Mouse (Mus musculus): ENCODE measurements around the gene Rrnad1.

GRCm38 (mm10) chr3:87906981-87907857 is 23.3 kb downstream of the Rrnad1 start:
- no peak for TF ChIP-seq CTCF (IDR thresholded peaks at IDR 0.05; ENCODE audit: low read depth, low read length)
- no peak for TF ChIP-seq POLR2A (IDR thresholded peaks at IDR 0.05; ENCODE audit: borderline replicate concordance, low read depth, low read length)

Data from bone marrow macrophage, adult 2 months (primary cell).